Mouse (Mus musculus) liver, embryonic 16.5 days (tissue): ENCODE results near the gene Med16. TPM values are rescaled to one million over a fixed set of nuclear protein-coding genes. Genes with fewer than 3 reads are reported as not detected.
A peak's percentile ranks its signal among the peaks of the same experiment; 100 is the strongest.

Experiments used
- ATAC-seq: fragments of 200-750 bp; cut with Nextera tagmentation; 2 replicates; pipeline ENCODE4 v1.8.0; 2017; ENCODE audit warnings: low read depth, mild to moderate bottlenecking, moderate number of reproducible peaks, moderate library complexity
- H3K27ac ChIP-seq: fragments of 300-500 bp; sonication (generic); 2 replicates; pipeline ENCODE4 v1.5.1; 2014; ENCODE audit warnings: mild to moderate bottlenecking, low read length
- H3K27me3 ChIP-seq: fragments of 300-500 bp; sonication (generic); 2 replicates; pipeline ENCODE4 v1.6.1; 2014; ENCODE audit warnings: low read depth, low read length, mixed read lengths; ENCODE audit not compliant: control insufficient read depth, insufficient read depth
- H3K36me3 ChIP-seq: fragments of 300-500 bp; sonication (generic); 2 replicates; pipeline ENCODE4 v1.6.1; 2014; ENCODE audit warnings: mild to moderate bottlenecking; ENCODE audit not compliant: control insufficient read depth, insufficient read depth
- H3K4me1 ChIP-seq: fragments of 300-500 bp; sonication (generic); 2 replicates; pipeline ENCODE4 v1.6.1; 2014; ENCODE audit warnings: low read depth, low read length, mixed read lengths; ENCODE audit not compliant: control insufficient read depth
- H3K4me2 ChIP-seq: fragments of 300-500 bp; sonication (generic); 2 replicates; pipeline ENCODE4 v1.6.1; 2014; ENCODE audit warnings: low read depth, low read length, mixed read lengths
- H3K4me3 ChIP-seq: fragments of 300-500 bp; sonication (generic); 2 replicates; pipeline ENCODE4 v1.5.1; 2014; ENCODE audit warnings: low read depth, mild to moderate bottlenecking, low read length
- H3K9ac ChIP-seq: fragments of 300-500 bp; sonication (generic); 2 replicates; pipeline ENCODE4 v1.6.1; 2014; ENCODE audit warnings: low read depth, low read length
- H3K9me3 ChIP-seq: fragments of 300-500 bp; sonication (generic); replicated peaks from 2 replicates; pipeline ENCODE4 v1.6.1; 2016; ENCODE audit warnings: low read length; ENCODE audit not compliant: control insufficient read depth
- WGBS: fragments of 180-500 bp; shearing (Covaris S2); extraction: QIAGEN DNeasy Blood & Tissue Kit; methylation state at CpG from one replicate; pipeline ENCODE4 v1.1.7; 2014; ENCODE audit not compliant: insufficient replicate concordance; 5-methylcytosine and 5-hydroxymethylcytosine counted together
- polyA plus RNA-seq: library from polyadenylated mRNA; unstranded; fragments of >200 nt; fragmentation: Nextera tagmentation; extraction: Ambion mirVana; gene quantifications from 2 replicates; pipeline ENCODE4 v1.2.1, GENCODE M21; 2015

Gene Med16
- polyA plus RNA-seq, 1 experiment from 2014 or later, result 15.3 TPM

DNA sequence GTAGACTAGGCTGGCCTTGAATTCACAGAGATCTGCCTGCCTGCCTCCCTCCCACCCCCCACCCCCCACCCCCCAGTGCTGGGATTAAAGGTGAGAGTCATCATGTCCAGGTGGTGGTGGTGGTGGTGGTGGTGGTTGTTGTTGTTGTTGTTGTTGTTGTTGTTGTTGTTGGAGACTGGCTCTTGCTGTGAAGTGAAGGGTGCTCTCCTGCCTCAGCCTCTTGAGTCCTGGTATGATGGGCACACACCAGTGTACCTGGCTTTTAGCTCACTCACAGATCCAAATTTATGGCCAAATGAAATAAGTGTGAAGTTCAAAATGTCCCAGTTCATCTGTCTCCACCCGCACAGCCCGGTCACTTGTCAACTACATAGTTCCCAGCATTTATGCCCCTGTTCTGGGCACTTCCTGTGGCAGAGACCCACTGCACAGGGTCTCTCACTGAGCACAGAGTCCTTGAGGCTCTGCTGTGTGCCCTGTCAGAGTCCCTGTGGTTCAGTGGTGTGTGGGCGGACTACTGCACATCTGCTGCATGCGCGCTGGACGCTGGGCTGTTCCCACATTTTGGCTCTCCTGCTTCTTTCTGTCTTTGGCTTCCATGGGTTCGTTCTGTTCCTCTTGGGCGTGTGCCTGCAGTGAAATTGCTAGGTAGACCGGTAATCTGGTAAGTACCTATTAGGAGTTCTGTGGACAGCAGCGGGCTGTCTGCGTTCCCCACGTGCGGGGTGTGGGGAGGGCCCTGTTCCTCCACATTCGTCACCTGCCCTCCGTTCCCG is 26.3 kb upstream of the Med16 start:
- Histone ChIP-seq H3K27ac (no peak overlapping the region), H3K9ac (no peak overlapping the region; the same call in 1 of the 2 replicates), H3K4me3 (no peak overlapping the region), H3K4me2 (no peak overlapping the region), H3K4me1 (peaks cover 72% of the 10 kb centered on the region), H3K9me3 (no peaks in the 10 kb centered on the region), H3K36me3 (no peaks in the 10 kb centered on the region), H3K27me3 (no peaks in the 10 kb centered on the region)
- WGBS, result 83% methylated on average over 16 of the region's 16 CpGs
- no peak for ATAC-seq

DNA sequence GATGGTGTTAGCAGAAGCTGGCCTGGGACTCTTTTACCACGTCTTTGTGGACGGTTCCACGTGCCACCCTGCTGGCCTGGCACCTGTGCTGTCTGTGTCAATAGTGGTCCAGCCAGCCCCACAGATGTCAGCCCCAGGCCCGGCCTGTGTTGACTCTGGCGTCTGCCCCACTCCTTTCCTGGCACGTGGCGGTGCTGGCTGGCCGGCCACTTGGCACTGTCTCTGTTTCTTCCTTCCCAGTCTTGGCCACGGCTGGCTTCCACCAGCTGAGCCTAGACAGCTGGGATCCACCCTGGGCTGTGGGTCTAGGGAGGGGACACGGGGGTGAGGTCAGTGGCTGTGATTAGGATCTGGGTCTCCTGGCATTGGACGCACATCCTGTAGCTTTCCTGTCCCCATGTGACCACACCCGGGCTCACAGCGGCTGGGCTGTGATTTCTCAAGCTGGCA is 25.6 kb upstream of the Med16 start:
- Histone ChIP-seq H3K4me2 (no peak overlapping the region), H3K9ac (no peak overlapping the region), H3K4me1 (peaks cover 68% of the 10 kb centered on the region), H3K4me3 (no peak overlapping the region), H3K27ac (no peak overlapping the region; the same call in 1 of the 2 replicates), H3K36me3 (no peaks in the 10 kb centered on the region), H3K9me3 (no peaks in the 10 kb centered on the region), H3K27me3 (no peaks in the 10 kb centered on the region)
- WGBS, result 51% methylated on average over 13 of the region's 13 CpGs
- no peak for ATAC-seq

DNA sequence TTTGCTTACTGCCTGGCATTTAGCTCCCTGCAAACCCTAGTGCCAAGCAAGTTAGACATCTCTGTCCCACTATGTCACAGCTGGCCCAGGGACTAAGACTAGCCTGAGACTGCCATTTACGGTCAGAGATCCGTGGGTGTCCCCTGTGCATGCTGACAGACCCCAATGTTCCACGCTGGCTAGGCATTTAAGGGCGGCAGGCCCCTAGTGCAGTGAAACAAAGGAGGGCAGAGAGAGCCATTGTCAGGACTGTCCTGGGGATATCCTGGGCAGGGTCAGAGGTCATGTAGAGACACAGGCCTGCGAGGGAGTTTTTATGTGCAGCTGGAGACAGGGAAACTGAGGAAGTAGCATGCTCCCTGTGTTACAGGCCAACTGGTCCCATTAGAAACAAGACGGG is 25.1 kb upstream of the Med16 start:
- no peaks in the 10 kb centered on the region for H3K9me3 ChIP-seq
- H3K36me3 ChIP-seq, result no peaks in the 10 kb centered on the region
- 67% methylated on average over 6 of the region's 6 CpGs for WGBS
- H3K27me3 ChIP-seq, result no peaks in the 10 kb centered on the region
- H3K4me2 ChIP-seq, result no peak overlapping the region
- H3K9ac ChIP-seq, result no peak overlapping the region
- no peak overlapping the region; the same call in 1 of the 2 replicates for H3K27ac ChIP-seq
- H3K4me1 ChIP-seq, result peaks cover 69% of the 10 kb centered on the region
- no peak for ATAC-seq
- H3K4me3 ChIP-seq, result no peak overlapping the region

DNA sequence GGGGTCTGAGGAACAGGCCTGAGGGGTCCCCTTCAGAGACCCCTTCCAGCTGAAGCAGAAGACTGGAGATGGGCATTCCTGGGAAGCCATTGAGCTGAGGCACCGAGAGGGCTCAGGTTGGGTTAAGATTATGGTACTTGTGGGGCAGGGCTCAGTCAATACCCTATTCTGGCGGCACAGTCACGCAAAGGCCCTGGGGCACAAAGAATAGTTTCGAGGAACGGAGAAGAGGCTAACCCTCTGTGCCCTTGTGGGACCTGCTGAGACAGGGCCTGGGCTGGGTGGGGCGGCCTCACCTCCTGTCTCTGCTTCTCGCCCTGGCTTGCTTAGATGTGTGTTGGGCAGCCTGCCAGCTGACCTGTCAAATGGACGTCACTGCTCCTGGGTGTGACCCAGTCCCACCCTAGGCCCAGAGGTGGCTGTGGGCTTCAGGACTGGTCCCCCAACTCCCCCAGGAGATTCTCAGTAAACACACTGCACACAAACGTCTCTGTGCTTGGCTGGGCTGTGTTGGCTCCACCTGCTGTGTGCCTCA is 24.5 kb upstream of the Med16 start:
- WGBS, result 63% methylated on average over 9 of the region's 9 CpGs
- H3K27ac ChIP-seq, result no peak overlapping the region
- no peaks in the 10 kb centered on the region for H3K9me3 ChIP-seq
- H3K4me3 ChIP-seq, result no peak overlapping the region
- peaks cover 66% of the 10 kb centered on the region for H3K4me1 ChIP-seq
- no peak for ATAC-seq
- H3K4me2 ChIP-seq, result no peak overlapping the region
- H3K9ac ChIP-seq, result peak overlapping the region; percentile 9; the same call in 1 of the 2 replicates
- H3K27me3 ChIP-seq, result no peaks in the 10 kb centered on the region
- no peaks in the 10 kb centered on the region for H3K36me3 ChIP-seq

DNA sequence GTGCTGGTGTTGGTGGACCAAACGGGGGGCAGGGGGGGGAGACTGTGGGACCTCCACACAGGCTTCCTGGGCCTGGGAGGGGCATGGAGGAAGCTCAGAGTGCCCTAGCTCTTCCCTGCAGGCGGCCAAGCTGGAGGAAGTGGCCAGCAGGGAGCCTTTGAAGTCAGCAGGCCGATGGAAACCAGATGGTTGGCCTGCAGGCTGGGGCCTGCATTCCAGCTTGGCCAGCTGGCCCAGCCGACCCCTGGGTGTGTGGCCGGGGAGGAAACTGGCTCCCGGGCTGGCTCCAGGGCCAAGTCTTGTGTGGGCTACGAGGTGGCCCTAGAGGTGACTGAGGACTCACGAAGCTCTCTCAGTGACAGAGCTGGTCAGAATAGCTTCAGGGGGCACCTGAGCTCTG is 24.0 kb upstream of the Med16 start:
- peak overlapping the region; percentile 9; the same call in 1 of the 2 replicates for H3K9ac ChIP-seq
- H3K36me3 ChIP-seq, result no peaks in the 10 kb centered on the region
- H3K4me3 ChIP-seq, result no peak overlapping the region
- peak overlapping the region; percentile 16; the same call in 1 of the 2 replicates for H3K27ac ChIP-seq
- no peaks in the 10 kb centered on the region for H3K9me3 ChIP-seq
- no peaks in the 10 kb centered on the region for H3K27me3 ChIP-seq
- 58% methylated on average over 8 of the region's 8 CpGs for WGBS
- no peak for ATAC-seq
- no peak overlapping the region for H3K4me2 ChIP-seq
- H3K4me1 ChIP-seq, result peaks cover 66% of the 10 kb centered on the region

GRCm38 (mm10) chr10:79931797-79932196 is 23.1 kb upstream of the Med16 start:
- H3K27ac ChIP-seq, result no peak overlapping the region
- H3K4me1 ChIP-seq, result peaks cover 59% of the 10 kb centered on the region
- H3K4me3 ChIP-seq, result no peak overlapping the region
- no peak overlapping the region for H3K9ac ChIP-seq
- no peak for ATAC-seq
- no peaks in the 10 kb centered on the region for H3K27me3 ChIP-seq
- no peak overlapping the region for H3K4me2 ChIP-seq
- H3K9me3 ChIP-seq, result no peaks in the 10 kb centered on the region
- no peaks in the 10 kb centered on the region for H3K36me3 ChIP-seq
- WGBS, result 67% methylated on average over 9 of the region's 9 CpGs

DNA sequence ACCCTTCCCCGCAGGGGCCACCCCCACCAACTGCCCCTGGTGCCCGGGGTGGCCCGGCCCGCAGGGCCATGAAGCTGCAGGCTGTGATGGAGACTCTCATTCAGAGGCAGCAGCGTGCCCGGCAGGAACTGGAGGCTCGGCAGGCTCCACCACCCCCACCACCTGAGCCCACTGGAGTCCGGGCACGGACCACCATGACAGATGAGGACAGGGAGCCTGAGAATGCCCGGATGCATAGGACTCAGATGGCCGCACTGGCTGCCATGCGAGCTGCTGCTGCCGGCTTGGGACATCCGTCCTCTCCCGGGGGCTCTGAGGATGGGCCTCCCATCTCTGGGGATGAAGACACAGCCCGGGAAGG is 22.1 kb upstream of the Med16 start:
- Histone ChIP-seq H3K27ac (no peak overlapping the region), H3K27me3 (no peaks in the 10 kb centered on the region), H3K9ac (no peak overlapping the region), H3K4me3 (no peak overlapping the region), H3K4me1 (peaks cover 62% of the 10 kb centered on the region), H3K9me3 (no peaks in the 10 kb centered on the region), H3K36me3 (no peaks in the 10 kb centered on the region), H3K4me2 (no peak overlapping the region)
- ATAC-seq, result no peak
- 83% methylated on average over 16 of the region's 16 CpGs for WGBS

- Histone ChIP-seq H3K4me1 (peaks cover 64% of the 10 kb centered on the region), H3K9me3 (no peaks in the 10 kb centered on the region), H3K27ac (no peak overlapping the region), H3K4me2 (no peak overlapping the region), H3K27me3 (no peaks in the 10 kb centered on the region), H3K36me3 (no peaks in the 10 kb centered on the region), H3K9ac (no peak overlapping the region), H3K4me3 (no peak overlapping the region)
- ATAC-seq, result no peak
- 81% methylated on average over 18 of the region's 18 CpGs for WGBS
Observed at GRCm38 (mm10) chr10:79929967-79930825, 21.5 kb upstream of the Med16 start.
